Mouse (Mus musculus): Measurements from ENCODE around the gene Plagl2. TPM values are rescaled to one million over a fixed set of nuclear protein-coding genes. Genes with fewer than 3 reads are reported as not detected.

Plagl2 gene
- total RNA-seq (2012; rRNA removed), result 11.5 and 18.0 TPM in 2 replicates
- total RNA-seq (2014; rRNA removed), result 5.1 and 8.1 TPM in 2 replicates
- polyA plus RNA-seq (2012; ENCODE audit: insufficient read length, low read depth), result 36.6 and 52.7 TPM in 2 replicates

GRCm38 (mm10) chr2:153241250-153242014 is at the start of gene Plagl2, which contains the start of gene Pofut1:
Gene Plagl2, minus strand, starts transcription at chr2:153241426.
Gene Pofut1, plus strand, starts transcription at chr2:153241533.
- Histone ChIP-seq H3K36me3 (replicated peaks in 1 of 2; ENCODE audit: control insufficient read depth in 1 of 2, insufficient read depth in 1 of 2, low read length in 1 of 2) (peaks cover 17 to 41% of the 10 kb centered on the region in 2 experiments), H3K4me1 (ENCODE audit: control insufficient read depth in 1 of 2, insufficient read depth in 2 of 2) (peaks cover 13 to 62% of the 10 kb centered on the region in 2 experiments), H3K9ac (ENCODE audit: insufficient read depth, low read depth) (peak within 1 kb of the TSS; percentile 92), H3K79me2 (replicated peaks; ENCODE audit: control insufficient read depth, extremely low read depth, insufficient read depth, poor library complexity, severe bottlenecking) (peaks cover 58% of the 10 kb centered on the region), H3K9me3 (replicated peaks; ENCODE audit: low read length) (no peaks in the 10 kb centered on the region), H3K27ac (ENCODE audit: insufficient read depth, low read depth) (peak within 1 kb of the TSS; percentile 74), H3K4me3 (replicated peaks in 1 of 3; ENCODE audit: low read depth in 2 of 3, low read length in 2 of 3, poor library complexity in 1 of 3) (peak within 1 kb of the TSS; percentile 76 to 95 (median 82)), H3K27me3 (replicated peaks) (no peaks in the 10 kb centered on the region), H3K4me2 (ENCODE audit: insufficient read depth, low read depth, poor library complexity, severe bottlenecking) (peak within 1 kb of the TSS; percentile 91)
- TF ChIP-seq NRF1 (IDR thresholded peaks at IDR 0.05; ENCODE audit: low read depth, low read length), result peak; percentile 58
- no peak for TF ChIP-seq EP300 (IDR thresholded peaks at IDR 0.05; ENCODE audit: low read length)
- peak; percentile 38 for TF ChIP-seq IRF4 (IDR thresholded peaks at IDR 0.05; ENCODE audit: low read depth, low read length)
- peak in 1 of 2 experiments; percentile 53; a peak in 2 of 4 replicates for TF ChIP-seq CTCF (conservative IDR thresholded peaks at IDR 0.05 in 1 of 2, IDR thresholded peaks at IDR 0.05 in 1 of 2; ENCODE audit: low read depth in 2 of 2, low read length in 2 of 2)
- peak; percentile 84 for TF ChIP-seq NELFE (IDR thresholded peaks at IDR 0.05; ENCODE audit: low read depth, low read length)
- peak; percentile 91 for TF ChIP-seq SIN3A (IDR thresholded peaks at IDR 0.05; ENCODE audit: low read length)
- peak; percentile 10; the same call in 1 of the 2 replicates for TF ChIP-seq RAD21 (IDR thresholded peaks at IDR 0.05; ENCODE audit: low read depth, low read length)
- TF ChIP-seq MAX (IDR thresholded peaks at IDR 0.05; ENCODE audit: low read length), result peak; percentile 35; the same call in 1 of the 2 replicates
- TF ChIP-seq MAZ (IDR thresholded peaks at IDR 0.05; ENCODE audit: low read depth, low read length), result peak; percentile 77
- no peak for TF ChIP-seq ZC3H11A (IDR thresholded peaks at IDR 0.05; ENCODE audit: low read depth, low read length)
- no peak for TF ChIP-seq E2F4 (IDR thresholded peaks at IDR 0.05; ENCODE audit: insufficient replicate concordance, low read depth, low read length)
- TF ChIP-seq ELF1 (IDR thresholded peaks at IDR 0.05; ENCODE audit: low read depth, low read length), result peak; percentile 64; the same call in 1 of the 2 replicates
- TF ChIP-seq TCF12 (IDR thresholded peaks at IDR 0.05; ENCODE audit: low read depth, low read length), result peak; percentile 95
- TF ChIP-seq POLR2A (IDR thresholded peaks at IDR 0.05; ENCODE audit: low read depth, low read length), result peak; percentile 79
- peak; percentile 49; the same call in 1 of the 2 replicates for TF ChIP-seq MEF2A (IDR thresholded peaks at IDR 0.05; ENCODE audit: borderline replicate concordance, low read depth, low read length)
- peak; percentile 66; the same call in 1 of the 2 replicates for TF ChIP-seq KAT2A (IDR thresholded peaks at IDR 0.05; ENCODE audit: insufficient replicate concordance, low read length)
- peak; percentile 70; the same call in 1 of the 2 replicates for TF ChIP-seq MXI1 (IDR thresholded peaks at IDR 0.05; ENCODE audit: low read depth, low read length)
- TF ChIP-seq TBP (conservative IDR thresholded peaks at IDR 0.05; ENCODE audit: low read depth, low read length), result peak; percentile 77
- TF ChIP-seq HCFC1 (IDR thresholded peaks at IDR 0.05; ENCODE audit: low read depth, low read length), result peak; percentile 75
- 0 out of 2 replicates have a peak, but pooled peaks have one; percentile 50 for TF ChIP-seq CHD1 (IDR thresholded peaks at IDR 0.05; ENCODE audit: low read depth, low read length)
- 0 out of 2 replicates have a peak, but pooled peaks have one; percentile 51 for TF ChIP-seq RCOR1 (conservative IDR thresholded peaks at IDR 0.05; ENCODE audit: low read depth, low read length)
- TF ChIP-seq ZNF384 (IDR thresholded peaks at IDR 0.05; ENCODE audit: low read depth, low read length), result no peak
- no peak for TF ChIP-seq ZKSCAN1 (IDR thresholded peaks at IDR 0.05; ENCODE audit: borderline replicate concordance, low read depth, low read length)
- no peak for TF ChIP-seq CHD2 (IDR thresholded peaks at IDR 0.05; ENCODE audit: low read length)
- peak; percentile 26; the same call in 1 of the 2 replicates for TF ChIP-seq BHLHE40 (IDR thresholded peaks at IDR 0.05; ENCODE audit: low read depth, low read length)
- TF ChIP-seq SMC3 (IDR thresholded peaks at IDR 0.05; ENCODE audit: low read depth, low read length), result peak; percentile 47
- TF ChIP-seq GABPA (IDR thresholded peaks at IDR 0.05; ENCODE audit: insufficient replicate concordance, low read depth, low read length), result peak; percentile 18; the same call in 1 of the 2 replicates
- TF ChIP-seq ZMIZ1 (IDR thresholded peaks at IDR 0.05; ENCODE audit: low read depth, low read length), result peak; percentile 78
- DNase-seq (ENCODE audit: extremely low read depth), result peak; percentile 82
- in situ Hi-C loops (cut with MboI; ENCODE audit: low pct_ligation_motif_present, low pct_unique_long_range_greater_than_20kb, low sequenced_read_pairs), result no loop called here
- dilution Hi-C loops (cut with MboI; ENCODE audit: extremely low pct_ligation_motif_present, extremely low pct_unique_long_range_greater_than_20kb, low sequenced_read_pairs), result no loop called here
